Mouse (Mus musculus): ENCODE measurements around the gene Il31ra. TPM values are rescaled to one million over a fixed set of nuclear protein-coding genes. Genes with fewer than 3 reads are reported as not detected.
A peak's percentile ranks its signal among the peaks of the same experiment; 100 is the strongest.

The Il31ra gene
- total RNA-seq, 1 experiment = not detected

- Histone ChIP-seq H3K4me1 (ENCODE audit: control insufficient read depth in 2 of 2, insufficient read depth in 2 of 2, low read length in 2 of 2, poor library complexity in 1 of 2) (no peaks in the 10 kb centered on the region), H3K27ac (ENCODE audit: insufficient read depth, low read depth, low read length, poor library complexity, severe bottlenecking) (no peak overlapping the region), H3K9ac (ENCODE audit: insufficient read depth, low read depth, low read length, poor library complexity, severe bottlenecking) (no peak overlapping the region; the same call in 1 of the 2 replicates), H3K4me3 (ENCODE audit: insufficient read depth in 1 of 2, low read depth in 1 of 2, low read length in 2 of 2, poor library complexity in 1 of 2, severe bottlenecking in 1 of 2) (peak overlapping the region in 1 of 2 experiments; percentile 23; a peak in 1 of 4 replicates), H3K9me3 (ENCODE audit: control insufficient read depth, insufficient read depth, low read depth, low read length) (no peaks in the 10 kb centered on the region), H3K36me3 (ENCODE audit: control insufficient read depth, insufficient read depth, low read length, poor library complexity, severe bottlenecking) (peaks cover 17% of the 10 kb centered on the region)
- TF ChIP-seq ZC3H11A (IDR thresholded peaks at IDR 0.05; ENCODE audit: borderline replicate concordance, low read depth, low read length) (no peak), HCFC1 (IDR thresholded peaks at IDR 0.05; ENCODE audit: borderline replicate concordance, insufficient read depth, low read length) (no peak), ZNF384 (IDR thresholded peaks at IDR 0.05; ENCODE audit: low read depth, low read length) (no peak), CHD2 (IDR thresholded peaks at IDR 0.05; ENCODE audit: low read depth, low read length) (no peak), MAFK (IDR thresholded peaks at IDR 0.05; ENCODE audit: insufficient read depth, low read depth, low read length) (no peak)
- in situ Hi-C loops (cut with MboI; ENCODE audit: low sequenced_read_pairs in 2 of 2, unreplicated experiment in 2 of 2) = no loop called here
- DNase-seq (ENCODE audit: low read depth, low spot score) = no peak
Observed at GRCm38 (mm10) chr13:112510437-112511212, 83.5 kb downstream of the Il31ra start.

DNA sequence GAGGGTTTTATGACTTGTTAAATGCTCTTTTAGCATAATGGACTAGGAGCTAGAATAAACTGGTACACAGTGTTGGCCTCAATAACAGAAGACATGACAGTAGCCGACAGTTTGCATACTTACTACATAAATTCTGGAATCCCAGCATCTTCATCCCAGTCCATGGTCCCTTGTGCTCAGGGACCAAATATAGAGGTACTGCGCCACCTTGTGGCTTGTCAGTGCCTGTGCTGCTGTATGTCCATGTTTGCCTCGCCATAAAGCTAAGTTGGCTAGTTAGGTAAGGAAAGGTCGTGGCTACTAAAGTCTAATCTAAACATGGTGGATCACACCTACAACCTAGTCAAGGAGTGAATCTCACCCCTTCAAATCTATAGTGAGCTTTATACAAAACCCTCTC, 84.7 kb downstream of the Il31ra start:
- TF ChIP-seq ZC3H11A (IDR thresholded peaks at IDR 0.05; ENCODE audit: borderline replicate concordance, low read depth, low read length) (peak; percentile 77; the same call in 1 of the 2 replicates), HCFC1 (IDR thresholded peaks at IDR 0.05; ENCODE audit: borderline replicate concordance, insufficient read depth, low read length) (no peak), CHD2 (IDR thresholded peaks at IDR 0.05; ENCODE audit: low read depth, low read length) (no peak), MAFK (IDR thresholded peaks at IDR 0.05; ENCODE audit: insufficient read depth, low read depth, low read length) (no peak), ZNF384 (IDR thresholded peaks at IDR 0.05; ENCODE audit: low read depth, low read length) (no peak)
- Histone ChIP-seq H3K27ac (ENCODE audit: insufficient read depth, low read depth, low read length, poor library complexity, severe bottlenecking) (no peak overlapping the region), H3K4me1 (ENCODE audit: control insufficient read depth in 2 of 2, insufficient read depth in 2 of 2, low read length in 2 of 2, poor library complexity in 1 of 2) (no peaks in the 10 kb centered on the region), H3K9me3 (ENCODE audit: control insufficient read depth, insufficient read depth, low read depth, low read length) (no peaks in the 10 kb centered on the region), H3K36me3 (ENCODE audit: control insufficient read depth, insufficient read depth, low read length, poor library complexity, severe bottlenecking) (peaks cover 27% of the 10 kb centered on the region), H3K9ac (ENCODE audit: insufficient read depth, low read depth, low read length, poor library complexity, severe bottlenecking) (no peak overlapping the region), H3K4me3 (ENCODE audit: insufficient read depth in 1 of 2, low read depth in 1 of 2, low read length in 2 of 2, poor library complexity in 1 of 2, severe bottlenecking in 1 of 2) (no peak overlapping the region)
- in situ Hi-C loops (cut with MboI; ENCODE audit: low sequenced_read_pairs in 2 of 2, unreplicated experiment in 2 of 2) = loop anchor here (10.0 kb wide), 2 partner anchors 195 to 205 kb away; no protein-coding TSS in a partner anchor
- DNase-seq (ENCODE audit: low read depth, low spot score) = peak; percentile 63

DNA sequence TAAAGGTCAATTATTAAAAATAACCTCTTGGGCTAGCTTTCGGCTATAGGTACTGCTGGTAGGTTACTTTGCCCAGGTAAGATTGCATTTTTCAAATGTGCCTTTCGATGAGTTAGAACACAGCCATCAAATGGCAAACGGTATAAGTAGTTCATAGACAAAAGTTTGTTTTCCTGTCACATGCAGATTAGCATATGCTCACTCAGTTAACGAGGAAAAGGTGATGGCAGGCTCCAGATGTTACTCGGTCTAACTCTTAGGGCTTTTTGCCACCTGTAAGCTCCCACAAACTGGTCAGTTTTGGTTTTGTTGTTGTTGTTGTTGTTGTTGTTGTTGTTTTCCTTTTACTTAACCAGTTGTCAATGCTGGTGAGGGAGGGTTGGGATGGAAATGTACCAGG, 85.7 kb downstream of the Il31ra start:
- Histone ChIP-seq H3K9ac (ENCODE audit: insufficient read depth, low read depth, low read length, poor library complexity, severe bottlenecking) (no peak overlapping the region), H3K36me3 (ENCODE audit: control insufficient read depth, insufficient read depth, low read length, poor library complexity, severe bottlenecking) (peaks cover 36% of the 10 kb centered on the region), H3K4me1 (ENCODE audit: control insufficient read depth in 2 of 2, insufficient read depth in 2 of 2, low read length in 2 of 2, poor library complexity in 1 of 2) (no peaks in the 10 kb centered on the region), H3K27ac (ENCODE audit: insufficient read depth, low read depth, low read length, poor library complexity, severe bottlenecking) (no peak overlapping the region), H3K9me3 (ENCODE audit: control insufficient read depth, insufficient read depth, low read depth, low read length) (no peaks in the 10 kb centered on the region), H3K4me3 (ENCODE audit: insufficient read depth in 1 of 2, low read depth in 1 of 2, low read length in 2 of 2, poor library complexity in 1 of 2, severe bottlenecking in 1 of 2) (no peak overlapping the region)
- TF ChIP-seq CHD2 (IDR thresholded peaks at IDR 0.05; ENCODE audit: low read depth, low read length) (no peak), HCFC1 (IDR thresholded peaks at IDR 0.05; ENCODE audit: borderline replicate concordance, insufficient read depth, low read length) (no peak), MAFK (IDR thresholded peaks at IDR 0.05; ENCODE audit: insufficient read depth, low read depth, low read length) (no peak), ZNF384 (IDR thresholded peaks at IDR 0.05; ENCODE audit: low read depth, low read length) (no peak), ZC3H11A (IDR thresholded peaks at IDR 0.05; ENCODE audit: borderline replicate concordance, low read depth, low read length) (no peak)
- DNase-seq (ENCODE audit: low read depth, low spot score) = no peak
- in situ Hi-C loops (cut with MboI; ENCODE audit: low sequenced_read_pairs in 2 of 2, unreplicated experiment in 2 of 2) = loop anchor here (10.0 kb wide), 2 partner anchors 194 to 204 kb away; no protein-coding TSS in a partner anchor

- H3K27ac ChIP-seq (ENCODE audit: insufficient read depth, low read depth, low read length, poor library complexity, severe bottlenecking) = no peak overlapping the region; the same call in 1 of the 2 replicates
- in situ Hi-C loops (cut with MboI; ENCODE audit: low sequenced_read_pairs in 2 of 2, unreplicated experiment in 2 of 2) = loop anchor here (10.0 kb wide), 2 partner anchors 193 to 203 kb away; no protein-coding TSS in a partner anchor
- H3K9me3 ChIP-seq (ENCODE audit: control insufficient read depth, insufficient read depth, low read depth, low read length) = no peaks in the 10 kb centered on the region
Observed at GRCm38 (mm10) chr13:112507691-112508090, 86.5 kb downstream of the Il31ra start.

More at GRCm38 (mm10) chr13:112507691-112508090, 86.5 kb downstream of the Il31ra start:
- H3K36me3 ChIP-seq (ENCODE audit: control insufficient read depth, insufficient read depth, low read length, poor library complexity, severe bottlenecking) = peaks cover 38% of the 10 kb centered on the region
- no peak overlapping the region for H3K4me3 ChIP-seq (ENCODE audit: insufficient read depth in 1 of 2, low read depth in 1 of 2, low read length in 2 of 2, poor library complexity in 1 of 2, severe bottlenecking in 1 of 2)
- H3K9ac ChIP-seq (ENCODE audit: insufficient read depth, low read depth, low read length, poor library complexity, severe bottlenecking) = no peak overlapping the region
- H3K4me1 ChIP-seq (ENCODE audit: control insufficient read depth in 2 of 2, insufficient read depth in 2 of 2, low read length in 2 of 2, poor library complexity in 1 of 2) = no peaks in the 10 kb centered on the region
- no peak for DNase-seq (ENCODE audit: low read depth, low spot score)
- TF ChIP-seq MAFK (IDR thresholded peaks at IDR 0.05; ENCODE audit: insufficient read depth, low read depth, low read length) = no peak
- TF ChIP-seq ZNF384 (IDR thresholded peaks at IDR 0.05; ENCODE audit: low read depth, low read length) = no peak
- no peak for TF ChIP-seq CHD2 (IDR thresholded peaks at IDR 0.05; ENCODE audit: low read depth, low read length)
- TF ChIP-seq ZC3H11A (IDR thresholded peaks at IDR 0.05; ENCODE audit: borderline replicate concordance, low read depth, low read length) = no peak
- no peak for TF ChIP-seq HCFC1 (IDR thresholded peaks at IDR 0.05; ENCODE audit: borderline replicate concordance, insufficient read depth, low read length)

Measured in ES-E14 (cell line).